Mouse (Mus musculus) cerebellum, adult 2 months (tissue): Measurements from ENCODE around the gene Hey2. TPM values are rescaled to one million over a fixed set of nuclear protein-coding genes. Genes with fewer than 3 reads are reported as not detected.

Experiments used
- DNase-seq, 2 experiments: peaks; one replicate each; pipeline ENCODE4 v3.0.0; 2021
- H3K27ac ChIP-seq: fragments of 200-500 bp; 2 replicates; pipeline ENCODE4 v1.5.1; 2012; ENCODE audit warnings: low read length, control low read depth, inconsistent platforms; ENCODE audit not compliant: insufficient read depth
- H3K27me3 ChIP-seq: fragments of 200-500 bp; 2 replicates; pipeline ENCODE4 v1.6.1; 2012; ENCODE audit warnings: inconsistent platforms, mild to moderate bottlenecking, low read length, moderate library complexity; ENCODE audit not compliant: control insufficient read depth, insufficient read depth
- H3K4me1 ChIP-seq: fragments of 200-500 bp; 2 replicates; pipeline ENCODE4 v1.6.1; 2011; ENCODE audit warnings: low read length; ENCODE audit not compliant: control insufficient read depth, insufficient read depth
- H3K4me3 ChIP-seq: fragments of 200-500 bp; replicated peaks from 2 replicates; pipeline ENCODE3; 2011; ENCODE audit warnings: mild to moderate bottlenecking, low read depth, low read length, control low read depth; ENCODE audit not compliant: insufficient read depth
- CTCF ChIP-seq: fragments of 200-500 bp; IDR thresholded peaks from 2 replicates; pipeline ENCODE4 v1.5.1; 2011; ENCODE audit warnings: low read depth, mild to moderate bottlenecking, control low read depth, low read length, moderate library complexity, borderline replicate concordance; ENCODE audit not compliant: insufficient read depth
- POLR2A ChIP-seq: fragments of 200-500 bp; IDR thresholded peaks from 2 replicates; pipeline ENCODE4 v1.6.1; 2011; ENCODE audit warnings: low read length, control low read depth, borderline replicate concordance; ENCODE audit not compliant: insufficient read depth
- WGBS: fragments of 180-500 bp; shearing (Covaris S2); methylation state at CpG from one replicate; pipeline ENCODE4 v1.1.7; 2018; 5-methylcytosine and 5-hydroxymethylcytosine counted together
- polyA plus RNA-seq: library from polyadenylated mRNA; depleted of rRNA; stranded (reverse); fragments of >200 nt; gene quantifications from 2 replicates; pipeline ENCODE4 v1.2.3, GENCODE M21; 2012; rRNA removed

The Hey2 gene
- polyA plus RNA-seq, 1 experiment: 5.9 TPM

DNA sequence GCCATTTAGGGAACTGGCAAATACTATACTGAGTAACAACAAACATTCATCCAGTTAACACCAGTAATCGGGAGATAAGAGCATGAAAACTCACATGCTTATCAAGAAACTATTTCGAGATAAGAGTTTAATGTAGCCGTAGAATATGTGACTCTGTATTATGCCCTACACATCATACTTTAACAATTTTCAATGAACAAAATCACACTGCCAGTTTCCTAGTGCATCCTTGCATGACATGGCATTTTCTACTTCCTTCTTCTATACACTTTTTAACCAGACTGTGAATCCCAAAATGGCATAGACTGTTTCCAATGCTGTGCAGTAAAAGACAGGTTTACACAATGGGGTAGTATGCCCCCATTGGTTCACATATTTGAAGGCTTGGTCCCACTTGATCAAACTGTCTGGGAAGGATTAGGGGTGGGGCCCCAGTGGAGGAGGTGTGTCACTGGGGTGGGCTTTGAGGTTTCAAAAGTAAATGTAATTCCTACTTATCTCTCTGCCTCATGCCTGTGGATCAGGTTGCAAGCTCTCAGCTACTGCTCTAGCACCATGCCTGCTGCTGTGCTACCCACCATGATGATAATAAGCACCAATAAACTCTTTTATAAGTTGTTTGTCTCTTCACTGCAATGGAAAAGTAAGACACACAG, 54.8 kb downstream of the Hey2 start:
- peaks cover 11% of the 10 kb centered on the region for H3K4me1 ChIP-seq
- H3K27ac ChIP-seq: no peak overlapping the region
- no peak for DNase-seq
- WGBS: 97% methylated on average over 3 of the region's 3 CpGs
- no peaks in the 10 kb centered on the region for H3K27me3 ChIP-seq
- no peak for TF ChIP-seq POLR2A
- H3K4me3 ChIP-seq: no peak overlapping the region

DNA sequence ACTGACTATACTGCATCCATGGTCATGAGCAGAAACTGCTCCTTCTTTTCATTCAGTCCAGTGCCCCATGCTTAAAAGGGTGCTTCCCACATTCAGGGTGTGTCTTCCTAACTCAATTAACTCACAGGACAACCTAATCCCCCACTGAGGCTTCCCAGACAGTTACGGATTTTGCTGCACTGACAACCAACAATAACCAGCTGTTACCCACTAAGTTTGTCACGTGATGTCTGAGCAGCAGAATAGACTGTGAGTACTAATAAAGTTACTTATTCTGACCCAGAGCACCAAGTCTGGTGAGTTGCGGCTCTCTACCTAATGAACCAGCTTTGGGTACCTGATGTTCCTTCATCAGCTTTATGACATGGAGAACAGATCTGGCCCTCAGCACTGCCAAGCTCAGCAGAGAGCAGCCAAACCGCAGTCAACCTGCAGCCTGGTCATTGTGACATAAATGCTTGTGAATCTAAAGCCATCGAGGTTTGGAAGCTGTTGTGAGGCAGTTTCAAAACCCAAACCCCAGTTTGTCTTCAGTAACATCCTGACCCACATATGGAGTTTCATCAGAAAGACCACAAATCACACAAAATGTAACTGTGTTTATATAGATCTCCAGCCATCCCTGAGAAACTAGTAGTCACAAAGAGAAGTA, 56.4 kb downstream of the Hey2 start:
- Histone ChIP-seq H3K27me3 (no peaks in the 10 kb centered on the region), H3K27ac (no peak overlapping the region), H3K4me1 (peaks cover 15% of the 10 kb centered on the region), H3K4me3 (no peak overlapping the region)
- WGBS: 47% methylated on average over 5 of the region's 5 CpGs
- peak in 1 of 2 experiments; percentile 28 for DNase-seq
- no peak for TF ChIP-seq POLR2A
- TF ChIP-seq CTCF: no peak

Other genes starting within 250 kb of the Hey2 start
- gene Trmt11, start 242.1 kb downstream of the Hey2 start, polyA plus RNA-seq: 7.0 and 7.2 TPM in 2 replicates
- gene Hint3, start 213.2 kb downstream of the Hey2 start, polyA plus RNA-seq: 18.3 and 18.7 TPM in 2 replicates
- 65.5 and 69.4 TPM in 2 replicates for gene Ncoa7, start 39.5 kb downstream of the Hey2 start, polyA plus RNA-seq